Mouse (Mus musculus) liver, embryonic 12.5 days (tissue): ENCODE measurements around the gene Zdhhc22. TPM values are rescaled to one million over a fixed set of nuclear protein-coding genes. Genes with fewer than 3 reads are reported as not detected.

Source experiments
- ATAC-seq: fragments of 200-750 bp; cut with Nextera tagmentation; 2 replicates; pipeline ENCODE4 v1.8.0; 2017; ENCODE audit warnings: moderate number of reproducible peaks, mild to moderate bottlenecking, moderate library complexity
- H3K27ac ChIP-seq: fragments of 300-500 bp; sonication (generic); 2 replicates; pipeline ENCODE4 v1.5.1; 2016; ENCODE audit warnings: mild to moderate bottlenecking
- H3K27me3 ChIP-seq: fragments of 300-500 bp; sonication (generic); replicated peaks from 2 replicates; pipeline ENCODE4 v1.6.1; 2016; ENCODE audit warnings: mild to moderate bottlenecking, moderate library complexity
- H3K36me3 ChIP-seq: fragments of 300-500 bp; sonication (generic); 2 replicates; pipeline ENCODE4 v1.6.1; 2016; ENCODE audit warnings: mild to moderate bottlenecking, moderate library complexity
- H3K4me1 ChIP-seq: fragments of 300-500 bp; sonication (generic); 2 replicates; pipeline ENCODE4 v1.6.1; 2016
- H3K4me2 ChIP-seq: fragments of 300-500 bp; sonication (generic); 2 replicates; pipeline ENCODE4 v1.6.1; 2016; ENCODE audit warnings: mild to moderate bottlenecking, moderate library complexity
- H3K4me3 ChIP-seq: fragments of 300-500 bp; sonication (generic); 2 replicates; pipeline ENCODE4 v1.5.1; 2016; ENCODE audit warnings: mild to moderate bottlenecking, moderate library complexity
- H3K9ac ChIP-seq: fragments of 300-500 bp; sonication (generic); 2 replicates; pipeline ENCODE4 v1.6.1; 2016; ENCODE audit warnings: mild to moderate bottlenecking, moderate library complexity
- H3K9me3 ChIP-seq: fragments of 300-500 bp; sonication (generic); replicated peaks from 2 replicates; pipeline ENCODE4 v1.6.1; 2016; ENCODE audit warnings: mild to moderate bottlenecking, moderate library complexity
- WGBS: fragments of 180-500 bp; shearing (Covaris S2); methylation state at CpG from one replicate; pipeline ENCODE4 v1.1.7; 2016; ENCODE audit not compliant: insufficient replicate concordance; 5-methylcytosine and 5-hydroxymethylcytosine counted together
- polyA plus RNA-seq: library from polyadenylated mRNA; unstranded; fragments of >200 nt; fragmentation: Nextera tagmentation; extraction: Ambion mirVana; gene quantifications from 2 replicates; pipeline ENCODE4 v1.2.1, GENCODE M21; 2016

The Zdhhc22 gene
- not detected in 2 replicates for polyA plus RNA-seq

DNA sequence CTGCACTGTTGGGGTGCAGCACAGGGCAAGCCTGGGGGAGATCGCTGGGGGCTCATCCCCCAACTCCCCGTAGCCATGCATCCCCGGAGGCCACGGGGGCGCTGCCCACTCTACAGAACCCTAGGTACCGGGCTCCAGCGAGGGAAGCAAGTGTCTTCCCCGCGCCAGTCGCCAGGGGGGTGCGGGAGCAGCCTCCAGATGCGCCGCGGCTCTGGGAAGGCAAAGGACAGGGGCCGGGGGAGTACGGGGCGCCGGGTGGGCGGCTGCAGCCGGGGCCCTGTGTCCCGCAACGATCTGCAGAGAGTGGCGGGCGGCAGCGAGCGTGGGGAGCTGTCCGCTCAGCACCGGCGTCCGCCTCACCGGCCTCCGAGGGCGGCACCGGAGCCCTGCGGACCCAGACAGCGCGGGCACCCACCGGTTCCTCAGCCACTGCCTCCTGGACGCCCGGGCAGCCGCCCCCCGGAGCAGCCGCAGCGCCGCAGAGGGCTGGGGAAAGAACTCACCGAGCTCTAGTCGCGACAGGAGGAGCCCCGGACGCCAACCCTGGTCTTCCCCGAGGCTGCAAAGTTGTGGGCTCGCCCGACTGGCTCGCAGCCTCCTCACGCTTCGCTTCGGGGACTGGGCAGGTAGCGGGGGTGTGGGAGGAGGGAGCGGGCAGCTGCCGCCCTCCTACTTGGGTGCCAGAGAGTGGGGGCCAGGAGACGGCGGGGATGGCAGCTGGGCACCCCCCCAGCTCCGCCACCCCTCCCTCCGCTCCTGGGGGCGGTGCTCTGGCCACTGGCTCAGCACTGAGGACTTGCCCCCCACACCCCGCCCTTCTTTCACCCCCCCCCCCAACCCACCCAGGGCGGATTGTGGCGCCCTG is at the start of gene Zdhhc22:
Gene Zdhhc22 (minus strand): TSS at position 541 of the 865 bp plus-strand sequence.
- no peaks in the 10 kb centered on the region for H3K9me3 ChIP-seq
- H3K4me1 ChIP-seq: peaks cover 4% of the 10 kb centered on the region; the same call in 1 of the 2 replicates
- ATAC-seq: no peak
- no peak within 1 kb of the TSS for H3K27ac ChIP-seq
- WGBS: 1% methylated on average over 64 of the region's 68 CpGs
- H3K36me3 ChIP-seq: no peaks in the 10 kb centered on the region
- peak within 1 kb of the TSS; percentile 40 for H3K4me2 ChIP-seq
- no peak within 1 kb of the TSS for H3K9ac ChIP-seq
- no peak within 1 kb of the TSS for H3K4me3 ChIP-seq
- H3K27me3 ChIP-seq: peaks cover 88% of the 10 kb centered on the region

DNA sequence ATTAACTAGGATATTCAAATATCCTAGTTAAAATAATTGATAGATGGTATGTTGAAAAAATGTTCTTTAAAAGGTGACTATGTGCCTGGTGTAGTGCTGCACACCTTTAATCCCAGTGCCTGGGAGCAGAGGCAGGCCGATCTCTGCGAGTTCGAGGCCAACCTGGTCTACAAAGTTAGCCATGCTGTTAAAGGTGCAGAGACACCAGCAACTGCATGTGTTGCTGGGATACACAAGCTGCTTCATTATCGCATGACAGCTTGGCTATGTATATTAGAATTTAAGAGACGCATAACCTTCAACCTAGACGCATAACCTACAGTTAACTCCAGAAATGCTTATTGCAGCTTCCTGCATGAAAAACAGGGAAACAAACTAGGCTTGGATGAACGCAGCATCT is 46.4 kb upstream of the Zdhhc22 start:
- no peak overlapping the region for H3K4me3 ChIP-seq
- no peak for ATAC-seq
- no peak overlapping the region for H3K27ac ChIP-seq
- H3K9me3 ChIP-seq: no peaks in the 10 kb centered on the region
- 82% methylated on average over 7 of the region's 7 CpGs for WGBS
- H3K4me2 ChIP-seq: no peak overlapping the region
- no peaks in the 10 kb centered on the region for H3K36me3 ChIP-seq
- no peak overlapping the region for H3K9ac ChIP-seq
- no peaks in the 10 kb centered on the region for H3K27me3 ChIP-seq
- no peaks in the 10 kb centered on the region for H3K4me1 ChIP-seq

DNA sequence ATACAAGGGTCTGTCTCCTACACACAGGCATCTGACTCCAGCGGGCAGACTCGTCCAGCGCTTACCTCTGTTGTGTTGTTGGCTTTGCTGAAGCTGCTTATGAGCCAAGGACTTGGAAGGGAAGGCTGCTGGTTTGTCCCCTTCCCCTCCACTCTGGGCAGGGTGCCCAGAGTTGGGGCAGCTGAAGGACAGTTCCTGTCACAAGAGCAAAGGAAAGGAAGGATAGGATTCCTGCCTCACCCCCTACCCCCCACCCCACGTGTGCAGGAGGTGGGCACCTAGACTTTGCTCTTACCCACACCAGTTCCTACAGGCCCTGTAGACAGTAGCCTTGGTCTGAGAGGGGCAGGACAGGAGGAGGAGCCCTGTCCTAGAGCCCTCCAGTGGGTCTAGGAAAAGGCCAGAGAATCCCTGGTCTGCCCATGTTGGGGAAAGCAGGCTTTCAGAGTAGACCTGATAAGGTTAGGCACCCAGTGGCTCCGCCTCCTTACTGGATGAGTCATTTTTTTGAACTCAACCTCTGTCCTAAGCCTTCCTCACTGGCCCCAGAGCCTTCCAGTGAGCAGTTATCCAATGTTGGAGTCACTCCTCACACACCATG is 41.0 kb upstream of the Zdhhc22 start:
- no peaks in the 10 kb centered on the region for H3K9me3 ChIP-seq
- ATAC-seq: no peak
- peaks cover 35% of the 10 kb centered on the region for H3K27me3 ChIP-seq
- H3K9ac ChIP-seq: no peak overlapping the region
- H3K36me3 ChIP-seq: no peaks in the 10 kb centered on the region
- H3K4me1 ChIP-seq: peaks cover 5% of the 10 kb centered on the region
- H3K27ac ChIP-seq: no peak overlapping the region
- H3K4me3 ChIP-seq: no peak overlapping the region
- WGBS: 64% methylated on average over 5 of the region's 5 CpGs
- no peak overlapping the region for H3K4me2 ChIP-seq

DNA sequence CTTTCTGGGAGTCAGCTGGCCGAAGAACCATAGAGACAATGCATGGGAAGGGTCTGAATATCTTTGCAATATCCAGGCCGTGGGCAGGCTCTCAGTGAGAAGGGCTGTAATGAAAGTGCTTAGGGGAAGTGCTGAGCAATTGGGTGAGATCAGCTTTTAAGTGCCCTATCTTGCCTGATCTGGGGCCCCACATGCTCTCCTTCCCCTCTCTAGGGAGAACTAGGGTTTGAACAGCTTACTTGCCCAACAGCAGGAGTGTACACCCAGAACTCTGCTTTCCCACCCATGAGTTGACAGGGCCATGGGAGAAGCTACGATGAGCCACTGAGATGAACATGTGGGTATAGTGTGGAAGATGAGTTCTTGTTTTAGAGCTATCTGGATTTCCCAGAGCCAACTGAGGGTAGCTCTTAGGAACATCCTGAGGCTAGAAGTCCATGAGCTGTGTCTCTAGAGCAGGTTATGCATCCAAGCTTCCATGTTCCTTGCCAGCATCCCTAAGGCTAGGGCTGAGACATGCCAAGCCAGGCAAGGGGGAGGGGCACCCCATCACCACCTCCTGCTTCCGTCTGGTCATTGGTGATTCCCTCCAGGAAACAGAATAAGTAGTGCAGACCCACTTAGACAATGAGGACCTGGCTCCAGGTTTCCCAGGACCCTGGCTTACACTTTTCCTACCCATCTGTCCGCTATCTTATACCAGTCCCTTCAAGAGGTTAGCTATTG is 39.2 kb upstream of the Zdhhc22 start:
- Histone ChIP-seq H3K27ac (no peak overlapping the region), H3K4me1 (peaks cover 9% of the 10 kb centered on the region), H3K36me3 (no peaks in the 10 kb centered on the region), H3K4me3 (no peak overlapping the region), H3K4me2 (no peak overlapping the region), H3K27me3 (peaks cover 51% of the 10 kb centered on the region), H3K9ac (no peak overlapping the region), H3K9me3 (no peaks in the 10 kb centered on the region)
- ATAC-seq: no peak
- 53% methylated on average over 5 of the region's 5 CpGs for WGBS

DNA sequence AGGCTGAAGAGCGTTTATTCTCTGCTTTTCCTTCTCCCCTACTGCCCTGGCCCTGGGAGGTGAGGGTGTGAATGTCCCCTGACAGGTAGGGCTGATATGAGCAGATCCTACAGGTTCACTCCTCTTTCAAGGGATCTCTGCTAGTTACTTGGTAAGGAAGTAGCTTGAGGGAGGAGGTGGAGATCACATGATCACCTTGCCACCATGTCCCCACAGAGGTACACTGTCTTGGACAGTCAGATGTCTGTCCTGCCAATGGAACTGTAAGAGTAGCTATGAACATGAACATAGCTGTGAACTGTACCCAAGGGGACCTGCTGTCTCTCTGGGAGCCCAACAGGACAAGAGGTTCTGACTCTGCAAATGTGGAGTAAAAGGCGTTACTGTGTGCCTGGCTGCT is 37.8 kb upstream of the Zdhhc22 start:
- Histone ChIP-seq H3K36me3 (no peaks in the 10 kb centered on the region), H3K27ac (no peak overlapping the region), H3K4me2 (no peak overlapping the region), H3K4me3 (no peak overlapping the region), H3K27me3 (peaks cover 63% of the 10 kb centered on the region), H3K9me3 (no peaks in the 10 kb centered on the region), H3K4me1 (peaks cover 9% of the 10 kb centered on the region), H3K9ac (no peak overlapping the region)
- no peak for ATAC-seq
- 44% methylated on average over 2 of the region's 2 CpGs for WGBS

DNA sequence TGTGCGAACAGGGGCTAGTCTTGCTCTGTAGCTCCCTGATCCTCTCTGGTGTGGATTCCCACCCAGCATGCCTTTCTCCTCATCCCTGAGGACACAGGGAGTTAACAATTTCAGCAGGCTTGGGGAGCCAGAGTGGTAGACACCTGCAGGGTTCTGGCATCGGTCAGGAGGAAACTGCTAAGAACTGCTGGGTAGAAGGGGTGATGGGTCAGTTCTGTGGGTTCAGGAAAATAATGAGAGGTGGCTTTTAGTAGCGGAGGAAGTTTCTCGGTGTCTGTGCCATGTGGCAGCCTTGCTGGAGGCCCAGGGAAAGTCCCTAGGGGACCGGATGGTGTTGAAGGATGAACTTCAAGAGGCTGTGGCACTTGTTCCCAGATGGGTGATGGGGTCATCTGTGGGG is 37.2 kb upstream of the Zdhhc22 start:
- Histone ChIP-seq H3K4me3 (no peak overlapping the region), H3K9me3 (no peaks in the 10 kb centered on the region), H3K4me2 (no peak overlapping the region), H3K27me3 (peaks cover 66% of the 10 kb centered on the region), H3K9ac (no peak overlapping the region), H3K4me1 (peaks cover 9% of the 10 kb centered on the region), H3K27ac (no peak overlapping the region), H3K36me3 (no peaks in the 10 kb centered on the region)
- WGBS: 46% methylated on average over 5 of the region's 5 CpGs
- no peak for ATAC-seq

DNA sequence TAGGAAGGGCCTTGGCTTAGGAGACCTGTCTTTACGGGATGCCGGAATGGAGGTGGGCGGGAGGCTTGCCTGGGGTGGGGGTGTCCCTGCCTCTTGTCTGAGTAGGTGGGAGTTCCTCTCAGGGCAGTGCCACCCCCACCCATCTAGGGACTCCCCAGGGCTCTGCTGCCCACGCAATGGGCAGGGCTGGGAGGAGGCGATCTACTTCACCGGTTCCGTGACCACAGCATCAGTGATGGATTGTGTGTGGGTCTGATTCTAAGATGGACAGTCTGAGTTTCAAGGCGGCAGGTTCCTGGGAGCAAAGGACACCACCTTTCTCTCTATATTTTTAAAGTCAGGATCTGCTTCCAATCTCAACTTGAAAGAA is 36.6 kb upstream of the Zdhhc22 start:
- WGBS: 23% methylated on average over 8 of the region's 8 CpGs

DNA sequence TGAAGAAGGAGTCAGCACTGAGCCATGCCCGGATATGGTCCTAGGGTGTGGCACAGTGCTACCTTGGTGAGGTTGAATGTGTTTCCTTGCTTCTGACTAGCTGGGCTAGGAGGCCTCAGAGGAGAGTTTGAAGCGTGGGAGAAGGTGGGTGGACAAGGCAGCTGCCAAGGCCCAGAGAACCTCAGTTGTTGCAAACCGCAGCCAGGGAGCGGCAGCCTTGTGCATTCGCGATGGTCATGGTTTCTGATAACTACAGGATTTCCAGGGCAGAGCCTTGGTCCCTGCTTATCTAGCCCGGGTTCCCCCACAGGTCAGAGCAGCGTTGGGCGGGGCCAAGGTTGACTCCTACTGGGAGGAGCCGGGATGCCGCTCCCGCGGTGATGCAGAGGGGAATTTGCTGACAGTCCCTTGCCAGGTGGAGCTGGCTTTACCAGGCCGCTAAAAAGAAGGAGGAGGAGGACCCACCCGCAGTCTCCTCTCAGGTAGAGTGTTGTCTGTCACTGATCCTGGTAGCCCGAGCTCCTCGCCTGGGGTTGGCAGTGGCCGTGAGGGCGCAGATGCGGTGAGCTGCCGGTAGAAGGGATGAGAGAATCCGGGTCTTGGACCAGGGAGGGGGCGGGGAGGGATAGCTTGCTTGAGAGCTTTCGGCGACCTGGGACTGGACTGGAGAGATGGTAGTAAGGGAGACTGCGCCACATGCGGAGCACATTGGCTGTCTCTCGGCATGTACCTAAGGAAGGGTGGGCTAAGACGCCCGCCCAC is 36.1 kb upstream of the Zdhhc22 start:
- H3K27ac ChIP-seq: no peak overlapping the region
- H3K4me3 ChIP-seq: no peak overlapping the region
- peaks cover 9% of the 10 kb centered on the region for H3K4me1 ChIP-seq
- WGBS: 7% methylated on average over 30 of the region's 30 CpGs
- H3K9ac ChIP-seq: no peak overlapping the region
- peaks cover 76% of the 10 kb centered on the region for H3K27me3 ChIP-seq
- no peaks in the 10 kb centered on the region for H3K36me3 ChIP-seq
- peak; percentile 49 for ATAC-seq
- peak overlapping the region; percentile 35; the same call in 1 of the 2 replicates for H3K4me2 ChIP-seq
- H3K9me3 ChIP-seq: no peaks in the 10 kb centered on the region

More for the DNA sequence above, 36.6 kb upstream of the Zdhhc22 start:
- H3K36me3 ChIP-seq: no peaks in the 10 kb centered on the region
- no peak overlapping the region for H3K27ac ChIP-seq
- no peaks in the 10 kb centered on the region for H3K9me3 ChIP-seq
- no peak overlapping the region for H3K4me3 ChIP-seq
- peaks cover 70% of the 10 kb centered on the region for H3K27me3 ChIP-seq
- no peak overlapping the region for H3K4me2 ChIP-seq
- peaks cover 9% of the 10 kb centered on the region for H3K4me1 ChIP-seq
- no peak overlapping the region for H3K9ac ChIP-seq
- ATAC-seq: no peak

DNA sequence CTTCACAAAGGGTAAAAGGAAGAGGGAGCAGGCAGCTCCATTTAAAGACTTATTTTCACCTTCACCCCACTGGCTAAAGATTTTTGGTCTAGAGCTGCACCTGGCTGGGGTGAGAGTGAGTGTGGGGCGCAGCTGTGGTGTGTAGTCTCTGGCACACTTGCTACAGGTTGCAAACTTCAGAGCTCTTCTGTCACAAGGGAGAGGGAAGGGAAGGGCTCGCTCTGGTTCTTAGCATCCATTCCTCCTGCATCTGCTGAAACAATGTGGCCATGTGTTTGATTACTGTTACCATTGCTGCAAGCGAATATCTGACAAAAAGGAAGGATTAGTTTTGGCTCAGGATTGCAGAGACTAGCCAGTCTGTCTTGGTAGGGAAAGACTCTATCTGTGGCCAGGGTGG is 33.2 kb upstream of the Zdhhc22 start:
- whole genome bisulfite sequencing: 50% methylated on average over 3 of the region's 3 CpGs
- Histone ChIP-seq H3K4me1 (peaks cover 9% of the 10 kb centered on the region), H3K9ac (no peak overlapping the region), H3K27ac (no peak overlapping the region), H3K9me3 (no peaks in the 10 kb centered on the region), H3K4me3 (no peak overlapping the region), H3K27me3 (peaks cover 68% of the 10 kb centered on the region), H3K36me3 (no peaks in the 10 kb centered on the region), H3K4me2 (no peak overlapping the region)
- ATAC-seq: no peak

DNA sequence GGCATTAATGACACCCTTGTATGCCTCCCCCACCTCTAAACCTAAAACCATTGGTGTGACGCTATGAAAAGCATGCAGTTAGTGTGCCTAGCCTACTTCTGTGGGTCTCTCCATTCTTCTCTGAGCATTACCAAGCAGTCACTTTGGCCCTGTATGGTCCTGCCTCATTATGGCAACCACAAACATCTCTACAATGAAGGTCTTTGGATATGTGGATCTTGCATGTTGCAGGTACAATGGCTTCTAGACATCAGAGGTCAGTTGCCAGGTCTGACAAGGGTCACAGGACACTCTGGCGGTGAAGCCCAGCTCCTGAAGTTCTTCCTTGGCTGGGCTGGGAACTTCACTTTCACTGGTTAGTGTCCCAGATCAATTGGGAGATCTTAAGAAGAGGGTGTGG is 31.8 kb upstream of the Zdhhc22 start:
- no peak overlapping the region for H3K27ac ChIP-seq
- H3K9me3 ChIP-seq: no peaks in the 10 kb centered on the region
- no peak overlapping the region for H3K9ac ChIP-seq
- WGBS: 67% methylated on average over 2 of the region's 2 CpGs
- no peak overlapping the region for H3K4me3 ChIP-seq
- no peak for ATAC-seq
- peaks cover 53% of the 10 kb centered on the region for H3K27me3 ChIP-seq
- H3K4me1 ChIP-seq: peaks cover 9% of the 10 kb centered on the region
- H3K36me3 ChIP-seq: no peaks in the 10 kb centered on the region
- H3K4me2 ChIP-seq: no peak overlapping the region

DNA sequence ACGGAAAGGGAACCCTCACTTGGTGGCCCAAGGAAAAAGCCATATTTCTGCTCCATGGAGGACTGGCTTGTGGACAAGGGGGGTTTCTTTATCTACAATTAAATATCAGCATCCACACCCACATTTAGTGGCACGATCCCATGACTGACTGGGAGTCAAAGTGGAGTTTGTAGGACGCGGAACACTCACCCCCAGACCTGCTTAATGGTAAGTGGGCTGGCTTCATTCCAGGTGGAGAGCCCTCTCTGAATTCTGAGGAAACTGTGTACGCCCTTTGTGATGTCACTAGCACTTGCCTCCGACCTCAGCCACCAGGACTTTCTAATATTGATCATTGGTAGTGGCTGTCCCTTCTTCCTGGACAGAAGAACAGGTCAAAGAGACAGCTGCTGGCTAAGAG is 30.8 kb upstream of the Zdhhc22 start, which contains the start of gene Tmem63c:
Gene Tmem63c (plus strand): TSS at position 301 of the 400 bp plus-strand sequence.
- Histone ChIP-seq H3K4me1 (peaks cover 2% of the 10 kb centered on the region), H3K9ac (no peak within 1 kb of the TSS), H3K9me3 (no peaks in the 10 kb centered on the region), H3K36me3 (no peaks in the 10 kb centered on the region), H3K4me2 (no peak within 1 kb of the TSS), H3K27ac (no peak within 1 kb of the TSS), H3K27me3 (peaks cover 44% of the 10 kb centered on the region), H3K4me3 (no peak within 1 kb of the TSS)
- 52% methylated on average over 6 of the region's 6 CpGs for WGBS
- no peak for ATAC-seq
